Mouse (Mus musculus): ENCODE data around the gene Renbp.

Gene Renbp

DNA sequence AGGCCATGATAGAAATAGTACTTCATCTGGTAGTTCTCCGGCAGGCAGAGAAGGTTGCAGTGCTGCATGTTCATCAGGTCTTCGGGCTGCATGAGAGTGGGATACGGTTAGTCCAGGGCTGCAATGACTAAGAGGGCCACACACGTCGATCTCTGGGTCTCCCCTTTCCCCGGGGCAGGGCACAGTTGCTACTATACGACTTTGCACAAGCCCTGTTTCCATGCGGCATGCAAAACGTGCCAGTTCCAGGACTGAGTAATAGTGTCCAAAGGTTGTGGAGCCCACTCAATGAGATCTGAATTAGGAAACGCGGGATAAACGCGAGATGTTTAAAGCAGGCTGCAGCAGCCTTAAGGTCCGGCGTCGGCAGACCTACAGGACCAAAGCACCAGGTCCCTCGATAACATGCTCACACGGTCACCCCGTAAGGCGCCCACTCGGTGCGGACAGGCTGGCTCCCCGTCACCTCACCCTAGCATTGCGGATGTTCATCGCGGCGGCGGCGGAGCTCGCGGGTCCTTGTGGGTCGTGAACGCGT, 9.3 kb downstream of the Renbp start:
- peak in 1 of 2 experiments; percentile 7 for DNase-seq (ENCODE audit: low spot score in 2 of 2)

GRCm38 (mm10) chrX:73918631-73919030, 12.0 kb downstream of the Renbp start:
- no peak for DNase-seq (ENCODE audit: low spot score in 2 of 2)

DNA sequence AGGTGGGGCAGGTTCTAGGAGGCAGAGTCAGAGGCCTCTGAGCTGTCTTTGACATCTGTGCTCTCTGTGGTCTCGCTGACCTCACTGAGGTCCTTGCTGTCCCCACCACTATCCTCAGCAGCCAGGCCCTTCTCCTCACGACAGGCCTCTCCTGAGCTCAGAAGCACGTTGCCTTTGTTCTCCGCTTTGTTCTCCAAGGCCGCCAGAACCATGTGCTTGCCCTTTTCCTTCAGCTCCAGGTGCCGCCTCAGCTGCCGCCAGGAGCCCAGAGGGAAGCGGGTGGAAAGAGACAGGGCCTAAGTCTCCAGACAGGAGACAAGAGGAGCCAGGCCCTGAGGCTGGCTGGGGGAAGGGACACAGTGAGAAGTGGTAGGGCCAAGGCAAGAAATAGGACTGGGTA, 13.7 kb downstream of the Renbp start:
- no peak for DNase-seq (ENCODE audit: low spot score in 2 of 2)

DNA sequence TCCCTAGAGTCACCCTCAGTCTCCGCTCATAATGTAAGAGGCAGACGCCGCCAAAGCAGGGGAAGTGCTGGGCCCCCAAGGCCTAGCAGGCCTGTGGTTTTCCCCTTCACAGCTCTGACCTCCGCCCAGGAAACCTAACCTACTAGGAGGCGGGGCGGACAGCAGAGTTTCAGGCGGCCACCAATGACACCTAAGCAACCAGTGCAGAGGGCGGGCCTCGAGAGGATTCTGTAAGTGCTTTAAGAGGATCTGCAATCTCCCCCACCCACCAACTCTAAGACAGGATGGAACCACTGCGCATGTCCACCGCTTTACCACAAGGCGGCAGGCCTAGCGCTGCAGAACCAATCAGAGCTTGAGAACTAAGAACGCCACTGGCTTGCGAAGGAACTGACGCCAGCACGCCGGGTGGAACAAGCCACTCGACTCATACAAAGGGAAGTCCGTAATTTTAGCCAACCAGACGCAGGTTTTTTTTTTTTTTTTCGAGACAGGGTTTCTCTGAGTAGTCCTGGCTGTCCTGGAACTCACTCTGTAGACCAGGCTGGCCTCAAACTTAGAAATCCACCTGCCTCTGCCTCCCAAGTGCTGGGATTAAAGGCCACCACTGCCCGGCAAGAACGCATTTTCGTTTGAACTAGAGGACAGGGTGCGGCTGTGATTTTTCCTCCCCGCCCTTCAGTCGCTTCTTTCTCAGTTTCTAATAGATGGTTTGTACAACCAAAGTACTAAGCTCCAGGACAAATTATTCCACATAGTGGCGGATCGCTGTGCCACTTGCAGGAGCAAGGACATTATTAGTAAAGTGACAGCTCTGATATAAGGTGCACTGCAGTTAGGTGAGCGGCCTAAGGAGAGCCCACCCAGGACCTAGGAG, 15.6 kb downstream of the Renbp start:
- peak; percentile 44 to 82 for DNase-seq (ENCODE audit: low spot score in 2 of 2)

GRCm38 (mm10) chrX:73911588-73911987, 19.1 kb downstream of the Renbp start:
- no peak for DNase-seq (ENCODE audit: low spot score in 2 of 2)

DNA sequence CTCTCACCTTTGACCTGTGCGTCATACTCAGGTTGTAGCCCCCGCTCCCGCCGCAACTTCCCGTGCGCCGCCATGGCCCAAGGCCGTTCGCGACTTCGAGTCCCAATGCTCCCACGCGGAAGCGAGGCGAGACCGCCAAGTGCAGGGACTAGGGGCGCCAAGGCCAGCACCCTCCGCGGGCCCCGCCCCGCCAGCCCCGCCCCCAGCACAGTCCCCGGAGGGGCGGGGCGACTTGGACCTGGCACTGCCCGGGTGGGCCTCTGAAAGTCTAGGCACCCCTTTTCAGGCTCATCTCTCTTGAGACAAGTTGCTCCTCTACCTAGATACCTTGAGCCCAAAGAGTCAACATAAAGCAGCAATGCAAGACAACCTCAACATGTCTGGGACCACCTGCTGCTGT, 19.5 kb downstream of the Renbp start:
- DNase-seq (ENCODE audit: low spot score in 2 of 2) = no peak

DNA sequence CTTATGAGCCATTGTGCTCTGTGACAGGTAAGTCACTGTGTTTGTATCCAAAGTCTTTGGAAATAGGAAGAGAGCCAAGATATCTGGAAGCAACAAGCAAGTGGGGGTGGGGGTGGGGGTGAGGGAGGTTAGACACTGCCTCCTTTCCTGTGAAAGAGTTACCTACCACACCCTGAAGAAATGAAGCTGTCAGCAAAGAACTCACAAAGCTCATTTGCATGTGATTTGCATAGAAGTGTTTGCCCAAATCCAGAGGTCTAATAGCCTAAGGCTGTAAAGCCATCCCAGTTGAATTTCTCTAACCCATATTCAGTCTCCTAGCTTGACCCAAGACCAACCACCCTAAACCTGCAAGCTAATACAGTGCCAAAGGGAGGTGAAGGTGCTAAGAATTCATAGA, 20.2 kb downstream of the Renbp start:
- no peak for DNase-seq (ENCODE audit: low spot score in 2 of 2)

DNA sequence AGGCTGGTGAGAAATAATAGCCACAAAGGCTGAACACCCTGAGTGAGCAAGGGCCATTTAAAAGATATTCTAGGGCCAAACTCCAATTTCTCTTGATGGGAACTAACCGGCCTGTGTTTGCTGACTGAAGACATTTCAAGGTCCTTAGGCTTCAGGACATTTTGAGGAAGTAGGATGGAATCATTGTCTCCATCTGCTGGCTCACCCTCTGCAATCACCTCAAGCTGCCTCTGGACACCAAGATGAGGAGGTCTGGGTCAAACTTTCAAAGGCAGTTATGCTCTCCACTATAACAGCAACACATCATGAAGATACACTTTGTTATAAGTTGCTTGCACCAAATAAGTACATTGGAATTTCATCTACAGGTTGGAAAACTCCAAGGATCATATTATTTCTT, 20.6 kb downstream of the Renbp start:
- no peak for DNase-seq (ENCODE audit: low spot score in 2 of 2)

- DNase-seq (ENCODE audit: low spot score in 2 of 2) = no peak
These were observed 32.7 kb downstream of the Renbp start for GRCm38 (mm10) chrX:73897959-73898358.

DNA sequence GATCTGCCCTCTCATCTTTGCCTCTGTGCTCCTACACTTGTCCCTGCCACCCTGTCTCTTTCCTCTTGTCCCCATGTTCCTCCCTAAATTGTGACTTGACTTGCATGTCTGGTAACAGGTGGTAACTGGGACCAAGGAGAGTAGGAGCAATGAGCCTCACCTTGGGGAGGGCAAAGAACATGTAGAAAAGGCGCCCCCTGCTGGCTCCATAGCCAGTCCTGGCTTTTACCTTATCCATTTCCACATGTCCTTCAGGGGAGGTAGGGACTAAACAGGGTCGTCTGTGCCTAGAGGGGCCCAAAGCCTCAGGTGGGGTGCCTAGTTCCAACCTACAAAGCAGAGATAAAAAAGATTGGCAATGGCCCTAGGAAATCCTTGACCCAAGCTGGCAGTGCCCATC, 34.9 kb downstream of the Renbp start, which contains the start of gene L1cam:
TSS of gene L1cam (minus strand) at position 387 of the 400 bp plus-strand sequence.
- peak; percentile 25 to 41 for DNase-seq (ENCODE audit: low spot score in 2 of 2)

DNA sequence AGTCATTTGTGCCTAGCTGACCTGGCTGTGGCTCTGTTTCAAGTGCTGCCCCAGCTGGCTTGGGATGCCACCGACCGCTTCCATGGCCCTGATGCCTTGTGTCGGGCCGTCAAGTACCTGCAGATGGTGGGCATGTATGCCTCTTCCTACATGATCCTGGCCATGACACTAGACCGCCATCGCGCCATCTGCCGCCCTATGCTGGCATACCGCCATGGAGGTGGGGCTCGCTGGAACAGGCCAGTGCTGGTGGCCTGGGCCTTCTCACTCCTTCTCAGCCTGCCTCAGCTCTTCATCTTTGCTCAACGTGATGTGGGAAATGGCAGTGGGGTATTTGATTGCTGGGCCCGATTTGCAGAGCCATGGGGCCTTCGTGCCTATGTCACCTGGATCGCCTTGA, 37.8 kb downstream of the Renbp start:
- DNase-seq (ENCODE audit: low spot score in 2 of 2) = no peak

DNA sequence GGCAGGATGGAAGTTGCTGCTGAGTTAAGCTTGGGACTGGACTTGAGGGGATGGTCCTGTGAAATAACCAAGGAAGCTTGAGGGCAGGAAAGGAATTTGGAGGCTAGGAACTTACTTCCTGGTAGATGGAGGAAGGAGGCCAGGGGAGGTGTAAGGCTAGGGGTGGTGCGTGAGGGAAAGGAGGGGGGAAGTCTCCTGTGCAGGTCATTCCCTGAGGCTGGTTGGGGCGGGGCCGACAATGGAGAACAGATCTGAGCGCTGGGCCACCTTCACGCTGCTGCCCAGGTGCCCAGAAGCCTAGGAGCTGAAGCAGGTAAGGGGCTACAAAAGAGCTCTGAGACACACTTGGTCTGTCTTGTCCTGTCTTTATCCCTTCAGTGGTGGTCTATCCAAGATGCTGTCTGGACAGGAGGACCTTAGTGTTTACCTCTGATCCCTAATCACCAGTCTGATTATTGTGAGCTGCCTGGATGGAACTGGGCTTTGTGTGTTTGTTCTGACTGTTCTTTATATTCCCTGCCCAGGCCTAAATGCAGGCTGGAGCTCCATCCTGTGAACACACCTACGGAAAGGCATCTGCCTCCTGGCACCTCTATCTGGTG, 39.0 kb downstream of the Renbp start, which contains the start of gene Avpr2:
TSS of gene Avpr2 (plus strand) at position 552 of the 602 bp plus-strand sequence.
- no peak for DNase-seq (ENCODE audit: low spot score in 2 of 2)

DNA sequence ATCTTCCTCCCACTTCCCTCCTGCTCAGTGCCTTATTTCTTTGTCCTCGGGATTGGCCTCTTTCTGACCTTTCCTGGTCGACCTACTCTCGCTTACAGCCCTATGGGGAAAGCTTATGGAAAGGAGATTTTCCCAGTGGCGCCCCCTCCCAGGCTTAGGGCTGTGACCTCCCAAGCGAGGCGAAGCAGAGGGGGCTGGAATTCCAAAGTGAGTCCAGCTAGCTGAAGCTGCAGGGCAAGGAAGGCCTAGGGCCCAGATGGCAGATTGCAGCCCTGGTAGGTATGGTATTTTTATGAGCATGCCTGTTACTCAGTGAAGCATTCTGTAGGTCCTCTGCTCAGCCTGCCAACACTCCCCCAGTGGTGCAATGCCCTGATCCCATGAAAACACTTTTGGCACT, 49.2 kb downstream of the Renbp start:
- DNase-seq (ENCODE audit: low spot score in 2 of 2) = no peak

- DNase-seq (ENCODE audit: low spot score in 2 of 2) = no peak
These were observed 49.6 kb downstream of the Renbp start for GRCm38 (mm10) chrX:73881036-73881427.

- peak; percentile 37 to 70 for DNase-seq (ENCODE audit: low spot score in 2 of 2)
These were observed 50.2 kb downstream of the Renbp start for GRCm38 (mm10) chrX:73880194-73881035.

DNA sequence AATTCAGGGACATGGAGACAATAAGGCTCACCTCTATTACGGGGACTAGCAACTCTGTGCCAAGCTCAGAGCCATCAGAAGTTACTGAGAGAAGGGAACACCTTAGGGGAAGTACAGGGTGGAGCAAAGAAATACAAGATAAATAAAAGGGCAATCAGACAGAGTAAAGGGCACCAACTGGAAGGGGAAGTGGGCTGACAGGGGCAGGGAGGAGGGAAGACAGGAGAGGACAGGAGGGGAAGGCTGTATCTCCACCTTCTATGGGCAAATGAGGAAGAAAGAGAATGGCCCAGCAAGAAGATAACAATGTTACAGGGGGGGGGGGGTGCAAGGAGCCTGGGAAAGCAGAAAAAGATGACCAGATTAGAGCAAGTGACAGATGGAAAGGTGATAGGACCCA, 53.6 kb downstream of the Renbp start:
- no peak for DNase-seq (ENCODE audit: low spot score in 2 of 2)

DNA sequence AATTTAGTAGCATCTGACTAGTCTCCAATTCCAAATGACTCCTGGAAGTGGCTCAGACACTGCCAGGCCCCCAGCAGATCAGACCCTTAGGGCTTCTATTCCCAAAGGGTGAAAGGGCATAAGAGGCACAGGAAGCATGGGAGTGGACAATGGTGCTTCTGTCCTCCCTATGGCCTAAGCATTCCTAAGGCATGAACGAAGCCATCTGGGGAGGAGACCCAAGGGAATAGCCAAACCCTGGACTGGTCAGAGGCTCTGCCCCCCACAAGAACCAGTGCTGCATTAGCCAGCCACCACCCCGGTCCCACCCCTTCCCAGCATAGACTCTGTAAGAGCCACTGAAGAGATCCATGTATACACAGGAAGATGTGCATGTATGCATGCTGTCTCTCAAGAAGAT, 54.8 kb downstream of the Renbp start:
- no peak for DNase-seq (ENCODE audit: low spot score in 2 of 2)

All from urinary bladder, adult 18-20 months (tissue).